Mouse (Mus musculus) midbrain, postnatal 0 days (tissue): ENCODE results near the gene Ftl1. TPM values are rescaled to one million over a fixed set of nuclear protein-coding genes. Genes with fewer than 3 reads are reported as not detected.

Experiments used
- ATAC-seq: fragments of 200-750 bp; cut with Nextera tagmentation; 2 replicates; pipeline ENCODE4 v1.8.0; 2017; ENCODE audit warnings: moderate number of reproducible peaks, mild to moderate bottlenecking, moderate TSS enrichment, moderate library complexity; ENCODE audit not compliant: low FRiP score
- DNase-seq: peaks from one replicate; pipeline ENCODE4 v3.0.0-alpha.2; 2015; ENCODE audit warnings: low spot score
- H3K27ac ChIP-seq: fragments of 300-500 bp; sonication (generic); 2 replicates; pipeline ENCODE4 v1.5.1; 2014; ENCODE audit warnings: low read depth, mild to moderate bottlenecking, low read length, mixed read lengths
- H3K27me3 ChIP-seq: fragments of 300-500 bp; sonication (generic); 2 replicates; pipeline ENCODE4 v1.6.1; 2014; ENCODE audit warnings: low read length, control low read depth, mixed read lengths; ENCODE audit not compliant: insufficient read depth
- H3K36me3 ChIP-seq: fragments of 300-500 bp; sonication (generic); 2 replicates; pipeline ENCODE4 v1.6.1; 2014; ENCODE audit warnings: low read length, control low read depth, mixed read lengths; ENCODE audit not compliant: insufficient read depth
- H3K4me1 ChIP-seq: fragments of 300-500 bp; sonication (generic); 2 replicates; pipeline ENCODE4 v1.6.1; 2014; ENCODE audit warnings: mild to moderate bottlenecking, control low read depth, antibody characterized with exemption, low read length, mixed read lengths; ENCODE audit not compliant: insufficient read depth
- H3K4me2 ChIP-seq: fragments of 300-500 bp; sonication (generic); 2 replicates; pipeline ENCODE4 v1.6.1; 2014; ENCODE audit warnings: low read depth, mild to moderate bottlenecking, low read length, mixed read lengths; ENCODE audit not compliant: poor library complexity, severe bottlenecking
- H3K4me3 ChIP-seq: fragments of 300-500 bp; sonication (generic); 2 replicates; pipeline ENCODE4 v1.5.1; 2014; ENCODE audit warnings: low read depth, mild to moderate bottlenecking, low read length, moderate library complexity
- H3K9ac ChIP-seq: fragments of 300-500 bp; sonication (generic); replicated peaks from 2 replicates; pipeline ENCODE4 v1.6.1; 2014; ENCODE audit warnings: mild to moderate bottlenecking, low read length, moderate library complexity, mixed read lengths; ENCODE audit not compliant: poor library complexity, severe bottlenecking
- H3K9me3 ChIP-seq: fragments of 300-500 bp; sonication (generic); 2 replicates; pipeline ENCODE4 v1.6.1; 2016; ENCODE audit warnings: low read length, control low read depth
- CTCF ChIP-seq: IDR thresholded peaks from 2 replicates; pipeline ENCODE4 v1.5.1; 2016; ENCODE audit warnings: antibody characterized with exemption, mild to moderate bottlenecking
- WGBS: fragments of 180-500 bp; shearing (Covaris S2); extraction: QIAGEN DNeasy Blood & Tissue Kit; methylation state at CpG from one replicate; pipeline ENCODE4 v1.1.7; 2014; 5-methylcytosine and 5-hydroxymethylcytosine counted together
- polyA plus RNA-seq: library from polyadenylated mRNA; unstranded; fragments of >200 nt; fragmentation: Nextera tagmentation; extraction: Ambion mirVana; gene quantifications from 2 replicates; pipeline ENCODE4 v1.2.1, GENCODE M21; 2015
- total RNA-seq: library from RNA; depleted of rRNA; stranded (reverse); fragments of >200 nt; gene quantifications from 2 replicates; pipeline ENCODE4 v1.2.3, GENCODE M21; 2014

Ftl1 gene
- total and polyA plus RNA-seq, 2 experiments from 2014 or later = 2,428 to 4,797 TPM

DNA sequence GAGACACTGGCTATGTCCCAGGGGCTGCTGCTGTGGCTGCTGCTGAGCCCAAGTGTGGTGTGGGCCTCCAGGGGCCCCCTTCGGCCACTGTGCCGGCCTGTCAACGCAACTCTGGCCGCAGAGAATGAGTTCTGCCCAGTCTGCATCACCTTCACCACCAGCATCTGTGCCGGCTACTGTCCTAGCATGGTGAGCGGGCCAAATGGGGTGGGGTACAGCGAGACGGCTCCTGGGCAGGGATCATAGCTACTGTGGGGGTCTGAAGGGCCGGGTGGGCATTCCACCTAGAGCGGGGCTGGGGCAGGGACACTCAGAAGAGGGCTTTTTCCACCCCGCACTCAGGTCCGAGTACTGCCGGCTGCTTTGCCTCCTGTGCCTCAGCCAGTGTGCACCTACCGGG, 38.5 kb downstream of the Ftl1 start:
- H3K4me3 ChIP-seq = no peak overlapping the region
- no peak for TF ChIP-seq CTCF
- 94% methylated on average over 14 of the region's 14 CpGs for WGBS
- no peaks in the 10 kb centered on the region for H3K9me3 ChIP-seq
- peaks cover 38% of the 10 kb centered on the region for H3K27me3 ChIP-seq
- H3K4me2 ChIP-seq = no peak overlapping the region
- no peak overlapping the region for H3K27ac ChIP-seq
- no peaks in the 10 kb centered on the region for H3K4me1 ChIP-seq
- ATAC-seq (no peak), DNase-seq (no peak)
- peaks cover 49% of the 10 kb centered on the region for H3K36me3 ChIP-seq
- no peak overlapping the region for H3K9ac ChIP-seq

DNA sequence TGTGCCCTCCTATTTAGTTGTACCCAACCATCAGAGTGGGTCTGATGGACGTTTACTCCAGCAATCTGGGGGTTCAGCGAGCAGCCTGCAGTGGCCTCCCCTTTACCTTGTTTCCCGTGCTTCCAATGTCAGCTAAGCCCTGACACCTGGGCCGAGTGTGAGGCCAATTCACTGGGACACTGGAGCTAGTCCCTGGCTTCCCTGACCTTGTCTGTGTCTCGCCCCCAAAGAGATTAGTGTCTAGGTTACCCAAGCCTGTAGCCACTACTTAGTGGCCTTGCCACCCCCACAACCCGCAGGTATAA, 39.1 kb downstream of the Ftl1 start, which contains the start of gene Lhb:
Gene Lhb (plus strand): TSS at position 206 of the 305 bp plus-strand sequence.
- no peak for TF ChIP-seq CTCF
- no peak within 1 kb of the TSS for H3K27ac ChIP-seq
- no peak within 1 kb of the TSS for H3K4me2 ChIP-seq
- H3K4me1 ChIP-seq = no peaks in the 10 kb centered on the region
- H3K4me3 ChIP-seq = no peak within 1 kb of the TSS
- no peak for DNase-seq
- H3K27me3 ChIP-seq = peaks cover 44% of the 10 kb centered on the region
- WGBS = 56% methylated on average over 6 of the region's 6 CpGs
- H3K9me3 ChIP-seq = no peaks in the 10 kb centered on the region
- no peak for ATAC-seq
- peaks cover 46% of the 10 kb centered on the region for H3K36me3 ChIP-seq
- H3K9ac ChIP-seq = no peak within 1 kb of the TSS

DNA sequence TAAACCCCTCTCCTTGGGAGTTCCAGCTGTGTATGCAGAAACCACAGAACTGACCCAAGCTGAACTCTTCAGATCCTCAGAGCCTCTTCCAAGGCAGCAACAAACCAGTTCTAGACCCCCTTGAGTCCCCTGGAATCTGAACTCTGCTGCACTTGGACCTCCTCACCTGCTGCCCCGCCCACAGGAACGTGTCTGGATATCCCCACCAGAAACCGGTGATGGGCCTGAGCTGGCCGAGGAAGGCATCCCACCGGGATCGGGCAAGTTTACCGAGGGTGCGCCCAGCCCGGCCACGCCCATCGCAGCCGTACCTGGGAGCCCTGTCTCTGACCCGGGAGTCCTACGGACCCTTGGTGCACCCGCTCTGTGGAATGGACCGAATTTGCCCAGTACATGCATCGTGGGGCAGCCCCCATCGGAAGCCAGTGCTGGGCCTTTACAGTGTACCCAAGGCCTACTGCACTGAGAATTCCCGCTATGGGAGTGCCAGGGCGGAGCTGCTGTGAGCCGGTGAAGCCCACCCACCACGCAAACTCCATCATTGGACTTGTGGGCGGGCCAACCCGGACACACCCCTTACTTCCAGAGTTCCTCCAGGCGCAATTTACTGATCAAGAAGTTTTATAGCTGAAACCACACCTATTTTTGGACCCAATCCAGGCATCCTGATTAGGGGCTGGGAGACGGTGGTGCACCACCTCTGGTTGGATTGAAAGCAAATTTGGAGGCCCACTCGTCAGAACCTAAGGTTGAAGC, 39.6 kb downstream of the Ftl1 start:
- Histone ChIP-seq H3K36me3 (peaks cover 42% of the 10 kb centered on the region), H3K9ac (no peak overlapping the region), H3K4me2 (no peak overlapping the region), H3K27me3 (peaks cover 50% of the 10 kb centered on the region), H3K27ac (no peak overlapping the region), H3K9me3 (no peaks in the 10 kb centered on the region), H3K4me1 (no peaks in the 10 kb centered on the region), H3K4me3 (no peak overlapping the region)
- no peak for TF ChIP-seq CTCF
- 20% methylated on average over 26 of the region's 27 CpGs for WGBS
- ATAC-seq (no peak), DNase-seq (no peak)

DNA sequence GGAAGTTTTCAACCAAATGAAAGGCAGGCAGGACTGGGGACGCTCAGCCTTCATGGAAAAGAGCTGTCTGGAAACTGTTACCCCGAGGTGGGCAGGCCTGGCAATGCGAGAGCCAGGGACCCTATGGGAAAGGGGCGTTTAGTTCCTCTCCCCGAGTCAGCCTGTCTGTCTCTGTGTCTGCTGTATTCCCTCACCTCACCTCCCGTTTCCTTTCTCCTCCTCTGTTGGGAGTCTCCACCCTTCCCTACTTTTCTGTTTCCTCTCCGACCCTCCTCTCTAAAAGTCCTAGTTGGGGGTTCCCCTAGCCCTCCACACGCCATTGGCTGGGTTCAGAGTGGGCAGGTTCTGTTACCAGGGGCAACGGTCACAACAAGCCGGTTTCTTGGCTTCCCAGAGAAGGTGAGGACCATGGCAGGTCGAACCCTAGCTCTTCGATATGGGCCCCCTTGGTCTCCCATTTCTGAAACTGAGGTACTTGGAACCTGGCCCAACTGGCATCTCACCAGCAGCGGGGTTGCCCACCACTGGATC, 41.7 kb downstream of the Ftl1 start:
- TF ChIP-seq CTCF = no peak
- DNase-seq (no peak), ATAC-seq (no peak)
- Histone ChIP-seq H3K9ac (no peak overlapping the region), H3K4me1 (peaks cover 3% of the 10 kb centered on the region; the same call in 1 of the 2 replicates), H3K36me3 (peaks cover 22% of the 10 kb centered on the region), H3K4me2 (no peak overlapping the region), H3K27me3 (peaks cover 70% of the 10 kb centered on the region), H3K9me3 (no peaks in the 10 kb centered on the region), H3K4me3 (no peak overlapping the region), H3K27ac (no peak overlapping the region)
- 10% methylated on average over 13 of the region's 13 CpGs for WGBS

DNA sequence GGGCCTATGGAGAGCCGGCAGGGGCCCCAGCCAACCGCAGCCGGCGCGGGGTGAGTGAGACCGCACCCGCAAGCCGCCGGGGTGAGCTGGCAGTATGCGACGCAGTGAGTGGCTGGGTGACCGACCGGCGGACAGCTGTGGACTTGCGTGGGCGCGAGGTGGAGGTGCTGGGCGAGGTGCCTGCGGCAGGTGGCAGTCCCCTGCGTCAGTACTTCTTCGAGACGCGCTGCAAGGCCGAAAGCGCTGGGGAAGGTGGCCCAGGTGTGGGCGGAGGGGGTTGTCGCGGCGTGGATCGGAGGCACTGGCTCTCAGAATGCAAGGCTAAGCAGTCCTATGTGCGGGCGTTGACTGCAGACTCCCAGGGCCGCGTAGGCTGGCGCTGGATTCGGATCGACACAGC, 44.0 kb downstream of the Ftl1 start:
- ATAC-seq = no peak
- peak overlapping the region; percentile 26 for H3K4me2 ChIP-seq
- no peak for DNase-seq
- H3K27me3 ChIP-seq = peaks cover 88% of the 10 kb centered on the region
- TF ChIP-seq CTCF = no peak
- no peaks in the 10 kb centered on the region for H3K9me3 ChIP-seq
- WGBS = 9% methylated on average over 36 of the region's 37 CpGs
- no peak overlapping the region; the same call in 1 of the 2 replicates for H3K4me3 ChIP-seq
- H3K9ac ChIP-seq = peak overlapping the region; percentile 33; the same call in 1 of the 2 replicates
- H3K36me3 ChIP-seq = no peaks in the 10 kb centered on the region
- H3K27ac ChIP-seq = no peak overlapping the region
- peaks cover 3% of the 10 kb centered on the region; the same call in 1 of the 2 replicates for H3K4me1 ChIP-seq

DNA sequence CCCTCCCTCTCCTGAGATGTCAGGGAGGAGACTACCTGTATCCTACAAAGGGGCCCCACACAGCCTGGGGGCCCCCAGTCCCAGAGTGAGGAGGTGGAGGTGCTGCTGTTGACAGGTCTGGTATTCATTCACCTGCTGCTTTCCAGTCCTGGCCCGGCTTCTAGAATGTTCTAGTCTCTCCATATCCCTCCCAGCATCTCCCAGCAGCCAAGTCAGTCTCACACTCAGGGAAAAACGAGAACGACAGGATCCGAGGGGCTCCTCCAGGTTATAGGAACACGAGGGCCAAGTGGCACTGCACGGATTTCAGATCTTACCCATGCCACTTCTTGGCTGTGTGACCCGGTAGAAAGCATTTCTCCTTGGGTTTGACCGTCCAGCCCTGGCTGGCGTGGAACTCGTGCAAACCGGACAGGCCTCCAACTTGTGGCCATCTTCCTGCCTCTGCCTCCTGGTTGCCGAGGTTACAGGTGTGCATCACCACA, 44.9 kb downstream of the Ftl1 start:
- TF ChIP-seq CTCF = no peak
- ATAC-seq (no peak), DNase-seq (no peak)
- H3K4me2 ChIP-seq = no peak overlapping the region
- H3K36me3 ChIP-seq = no peaks in the 10 kb centered on the region
- no peak overlapping the region for H3K9ac ChIP-seq
- H3K4me1 ChIP-seq = peaks cover 3% of the 10 kb centered on the region; the same call in 1 of the 2 replicates
- 43% methylated on average over 12 of the region's 12 CpGs for WGBS
- no peak overlapping the region for H3K4me3 ChIP-seq
- no peak overlapping the region for H3K27ac ChIP-seq
- peaks cover 92% of the 10 kb centered on the region for H3K27me3 ChIP-seq
- H3K9me3 ChIP-seq = no peaks in the 10 kb centered on the region
